Mouse (Mus musculus): ENCODE measurements around the gene Ms4a5. TPM values are rescaled to one million over a fixed set of nuclear protein-coding genes. Genes with fewer than 3 reads are reported as not detected.
"Not testable (repeated sequence)": the region's sequence is repeated elsewhere in the genome, so short reads cannot be mapped to it uniquely, and the experiment has no call there.

Ms4a5 gene
- polyA plus RNA-seq (2012), result not detected in 2 replicates

- Histone ChIP-seq H3K27me3 (ENCODE audit: control insufficient read depth) (no peaks in the 10 kb centered on the region), H3K4me3 (replicated peaks) (no peak within 1 kb of the TSS), H3K9me3 (ENCODE audit: control insufficient read depth, low read length) (no peaks in the 10 kb centered on the region), H3K4me1 (ENCODE audit: control insufficient read depth) (no peaks in the 10 kb centered on the region), H3K36me3 (ENCODE audit: control insufficient read depth) (no peaks in the 10 kb centered on the region)
- TF ChIP-seq TAL1 (IDR thresholded peaks at IDR 0.05; ENCODE audit: low read length) (no peak), GATA1 (IDR thresholded peaks at IDR 0.05; ENCODE audit: low read length) (no peak)
Measured at GRCm38 (mm10) chr19:11283773-11284172, at the start of gene Ms4a5. Gene Ms4a5 (minus strand): TSS chr19:11283873.

- H3K27me3 ChIP-seq (ENCODE audit: control insufficient read depth), result no peaks in the 10 kb centered on the region
Measured at GRCm38 (mm10) chr19:11321123-11321522, 37.5 kb upstream of the Ms4a5 start.

GRCm38 (mm10) chr19:11316786-11317185 is 33.1 kb upstream of the Ms4a5 start:
- H3K9me3 ChIP-seq (ENCODE audit: control insufficient read depth, low read length), result no peaks in the 10 kb centered on the region
- no peaks in the 10 kb centered on the region for H3K27me3 ChIP-seq (ENCODE audit: control insufficient read depth)
- no peak for TF ChIP-seq TAL1 (IDR thresholded peaks at IDR 0.05; ENCODE audit: low read length)
- TF ChIP-seq GATA1 (IDR thresholded peaks at IDR 0.05; ENCODE audit: low read length), result no peak
- H3K36me3 ChIP-seq (ENCODE audit: control insufficient read depth), result no peaks in the 10 kb centered on the region
- no peak overlapping the region for H3K4me3 ChIP-seq (replicated peaks)
- H3K4me1 ChIP-seq (ENCODE audit: control insufficient read depth), result no peaks in the 10 kb centered on the region

More at GRCm38 (mm10) chr19:11321123-11321522, 37.5 kb upstream of the Ms4a5 start:
- Histone ChIP-seq H3K9me3 (ENCODE audit: control insufficient read depth, low read length) (no peaks in the 10 kb centered on the region), H3K36me3 (ENCODE audit: control insufficient read depth) (no peaks in the 10 kb centered on the region), H3K4me3 (replicated peaks) (no peak overlapping the region), H3K4me1 (ENCODE audit: control insufficient read depth) (no peaks in the 10 kb centered on the region)
- TF ChIP-seq TAL1 (IDR thresholded peaks at IDR 0.05; ENCODE audit: low read length) (no peak), GATA1 (IDR thresholded peaks at IDR 0.05; ENCODE audit: low read length) (no peak)

- H3K9me3 ChIP-seq (ENCODE audit: control insufficient read depth, low read length), result no peaks in the 10 kb centered on the region
- no peaks in the 10 kb centered on the region for H3K27me3 ChIP-seq (ENCODE audit: control insufficient read depth)
- H3K4me3 ChIP-seq (replicated peaks), result no peak within 1 kb of the TSS
- H3K36me3 ChIP-seq (ENCODE audit: control insufficient read depth), result no peaks in the 10 kb centered on the region
- TF ChIP-seq GATA1 (IDR thresholded peaks at IDR 0.05; ENCODE audit: low read length) (no peak), TAL1 (IDR thresholded peaks at IDR 0.05; ENCODE audit: low read length) (no peak)
- no peaks in the 10 kb centered on the region for H3K4me1 ChIP-seq (ENCODE audit: control insufficient read depth)
Measured at GRCm38 (mm10) chr19:11314354-11314753, 30.7 kb upstream of the Ms4a5 start, which contains the start of gene Ms4a14. Gene Ms4a14 (minus strand): TSS chr19:11314454.

- TF ChIP-seq TAL1 (IDR thresholded peaks at IDR 0.05; ENCODE audit: low read length) (no peak), GATA1 (IDR thresholded peaks at IDR 0.05; ENCODE audit: low read length) (no peak)
- Histone ChIP-seq H3K4me3 (replicated peaks) (no peak overlapping the region), H3K9me3 (ENCODE audit: control insufficient read depth, low read length) (no peaks in the 10 kb centered on the region), H3K36me3 (ENCODE audit: control insufficient read depth) (no peaks in the 10 kb centered on the region), H3K4me1 (ENCODE audit: control insufficient read depth) (no peaks in the 10 kb centered on the region), H3K27me3 (ENCODE audit: control insufficient read depth) (no peaks in the 10 kb centered on the region)
Measured at GRCm38 (mm10) chr19:11308888-11309287, 25.2 kb upstream of the Ms4a5 start.

GRCm38 (mm10) chr19:11299529-11299928 is 15.9 kb upstream of the Ms4a5 start:
- H3K27me3 ChIP-seq (ENCODE audit: control insufficient read depth); H3K4me3 ChIP-seq (replicated peaks); H3K36me3 ChIP-seq (ENCODE audit: control insufficient read depth); H3K9me3 ChIP-seq (ENCODE audit: control insufficient read depth, low read length); H3K4me1 ChIP-seq (ENCODE audit: control insufficient read depth): not testable (repeated sequence)

- Histone ChIP-seq H3K9me3 (ENCODE audit: control insufficient read depth, low read length) (0 out of 2 replicates have a peak, but pooled peaks cover 2% of the 10 kb centered on the region), H3K36me3 (ENCODE audit: control insufficient read depth) (no peaks in the 10 kb centered on the region), H3K4me1 (ENCODE audit: control insufficient read depth) (no peaks in the 10 kb centered on the region), H3K27me3 (ENCODE audit: control insufficient read depth) (no peaks in the 10 kb centered on the region), H3K4me3 (replicated peaks) (no peak overlapping the region)
- no peak for TF ChIP-seq TAL1 (IDR thresholded peaks at IDR 0.05; ENCODE audit: low read length)
- no peak for TF ChIP-seq GATA1 (IDR thresholded peaks at IDR 0.05; ENCODE audit: low read length)
Measured at GRCm38 (mm10) chr19:11298939-11299338, 15.3 kb upstream of the Ms4a5 start.

GRCm38 (mm10) chr19:11293616-11294015 is 9.9 kb upstream of the Ms4a5 start:
- H3K9me3 ChIP-seq (ENCODE audit: control insufficient read depth, low read length); H3K4me3 ChIP-seq (replicated peaks); H3K27me3 ChIP-seq (ENCODE audit: control insufficient read depth): not testable (repeated sequence)

GRCm38 (mm10) chr19:11292990-11293389 is 9.3 kb upstream of the Ms4a5 start:
- Histone ChIP-seq H3K4me1 (ENCODE audit: control insufficient read depth) (no peaks in the 10 kb centered on the region), H3K9me3 (ENCODE audit: control insufficient read depth, low read length) (no peaks in the 10 kb centered on the region), H3K27me3 (ENCODE audit: control insufficient read depth) (no peaks in the 10 kb centered on the region), H3K36me3 (ENCODE audit: control insufficient read depth) (no peaks in the 10 kb centered on the region), H3K4me3 (replicated peaks) (peak overlapping the region; percentile 4)
- TF ChIP-seq GATA1 (IDR thresholded peaks at IDR 0.05; ENCODE audit: low read length) (no peak), TAL1 (IDR thresholded peaks at IDR 0.05; ENCODE audit: low read length) (no peak)

More at GRCm38 (mm10) chr19:11293616-11294015, 9.9 kb upstream of the Ms4a5 start:
- H3K36me3 ChIP-seq (ENCODE audit: control insufficient read depth); H3K4me1 ChIP-seq (ENCODE audit: control insufficient read depth): not testable (repeated sequence)

- Histone ChIP-seq H3K36me3 (ENCODE audit: control insufficient read depth) (no peaks in the 10 kb centered on the region), H3K4me3 (replicated peaks) (no peak overlapping the region), H3K4me1 (ENCODE audit: control insufficient read depth) (no peaks in the 10 kb centered on the region), H3K9me3 (ENCODE audit: control insufficient read depth, low read length) (no peaks in the 10 kb centered on the region), H3K27me3 (ENCODE audit: control insufficient read depth) (no peaks in the 10 kb centered on the region)
- TF ChIP-seq TAL1 (IDR thresholded peaks at IDR 0.05; ENCODE audit: low read length) (no peak), GATA1 (IDR thresholded peaks at IDR 0.05; ENCODE audit: low read length) (no peak)
Measured at GRCm38 (mm10) chr19:11280223-11280622, 3.5 kb downstream of the Ms4a5 start.
